Comparison of ENCODE assay signal across 21 mouse cellular contexts in genomic region chr1:98565701-98566100, GRCm38 (mm10).
A peak's percentile ranks its signal among the peaks of the same experiment; 100 is the strongest.
DNase-seq lines count a peak whose midpoint lies in the region; ATAC-seq and TF ChIP-seq lines count a peak whose summit lies in the region.
"Had no signal": no experiment of that assay in that cellular context is flagged by ENCODE, and none has a peak within 500 bp of the region (broad histone marks: within the 10 kb centered on the region; RNA-seq: fewer than 3 reads in every experiment).

No protein-coding gene starts in this region.

- H3K36me3 ChIP-seq in kidney, adult 2 months (ENCODE audit: control insufficient read depth, insufficient read depth, low read length): no peaks in the 10 kb centered on the region
- H3K36me3 ChIP-seq in forebrain, embryonic 16.5 days (ENCODE audit: control insufficient read depth, insufficient read depth): no peaks in the 10 kb centered on the region
- H3K36me3 ChIP-seq: hindbrain, embryonic 12.5 days; hindbrain, embryonic 15.5 days; kidney, embryonic 15.5 days had no signal

- H3K27me3 ChIP-seq in kidney, adult 2 months (replicated peaks; ENCODE audit: control insufficient read depth, insufficient read depth, low read length): no peaks in the 10 kb centered on the region
- H3K27me3 ChIP-seq in forebrain, embryonic 16.5 days (replicated peaks; ENCODE audit: control insufficient read depth, insufficient read depth, low read length): no peaks in the 10 kb centered on the region
- H3K27me3 ChIP-seq: hindbrain, embryonic 12.5 days; hindbrain, embryonic 15.5 days; kidney, embryonic 15.5 days had no signal

- TF ChIP-seq CTCF in kidney, adult 2 months (conservative IDR thresholded peaks at IDR 0.05; ENCODE audit: insufficient read depth, insufficient read length, low read depth, low read length): no peak
- TF ChIP-seq CTCF in brain, embryonic 14.5 days (IDR thresholded peaks at IDR 0.05; ENCODE audit: borderline replicate concordance, extremely low read depth, insufficient read depth, insufficient read length): no peak

- no peak overlapping the region for H3K4me3 ChIP-seq in kidney, adult 2 months (ENCODE audit: insufficient read depth, low read depth, low read length)
- no peak overlapping the region for H3K4me3 ChIP-seq in forebrain, embryonic 16.5 days (replicated peaks; ENCODE audit: low read length)
- H3K4me3 ChIP-seq: hindbrain, embryonic 12.5 days; hindbrain, embryonic 15.5 days; kidney, embryonic 15.5 days had no signal

- H3K9ac ChIP-seq in forebrain, embryonic 16.5 days (replicated peaks; ENCODE audit: low read depth, low read length): no peak overlapping the region
- H3K9ac ChIP-seq: hindbrain, embryonic 12.5 days; hindbrain, embryonic 15.5 days; kidney, embryonic 15.5 days had no signal

- no peak for TF ChIP-seq POLR2A in kidney, adult 2 months (IDR thresholded peaks at IDR 0.05; ENCODE audit: low read depth, low read length)
- TF ChIP-seq POLR2A in brain, embryonic 14.5 days (IDR thresholded peaks at IDR 0.05; ENCODE audit: borderline replicate concordance, extremely low read depth, insufficient read depth, insufficient read length, poor library complexity, severe bottlenecking): no peak

- H3K27ac ChIP-seq in kidney, adult 2 months (ENCODE audit: insufficient read depth, low read depth, low read length): no peak overlapping the region
- H3K27ac ChIP-seq in forebrain, embryonic 16.5 days (ENCODE audit: low read length): no peak overlapping the region
- H3K27ac ChIP-seq: hindbrain, embryonic 12.5 days; hindbrain, embryonic 15.5 days; kidney, embryonic 15.5 days had no signal

- H3K9me3 ChIP-seq in forebrain, embryonic 16.5 days (ENCODE audit: control insufficient read depth, low read length): no peaks in the 10 kb centered on the region
- H3K9me3 ChIP-seq: hindbrain, embryonic 12.5 days; hindbrain, embryonic 15.5 days; kidney, embryonic 15.5 days had no signal

- no peaks in the 10 kb centered on the region for H3K4me1 ChIP-seq in kidney, adult 2 months (ENCODE audit: control insufficient read depth, insufficient read depth, low read length)
- 0 out of 2 replicates have a peak, but pooled peaks cover 3% of the 10 kb centered on the region for H3K4me1 ChIP-seq in forebrain, embryonic 16.5 days (replicated peaks; ENCODE audit: control insufficient read depth, insufficient read depth, low read length)
- H3K4me1 ChIP-seq: hindbrain, embryonic 12.5 days; hindbrain, embryonic 15.5 days; kidney, embryonic 15.5 days had no signal

- no peak overlapping the region for H3K4me2 ChIP-seq in forebrain, embryonic 16.5 days (ENCODE audit: low read length)
- H3K4me2 ChIP-seq: heart, embryonic 11.5 days; hindbrain, embryonic 12.5 days; hindbrain, embryonic 15.5 days; kidney, embryonic 15.5 days had no signal

- peak; percentile 65 for ATAC-seq in forebrain, embryonic 16.5 days
- ATAC-seq: activated CD4-positive, CD25-positive, alpha-beta regulatory T cell, adult 4 months; CD4-positive, CD25-positive, alpha-beta regulatory T cell, adult 4 months; intestine, postnatal 0 days had no signal

- peak; percentile 67 for DNase-seq in kidney, adult 2 months
- DNase-seq in kidney, adult 18-20 months: no peak
- peak; percentile 2 for DNase-seq in brain, adult 2 months (ENCODE audit: low read depth, low spot score)
- DNase-seq in brain, embryonic 14.5 days (ENCODE audit: low read depth): peak; percentile 73
- no peak for DNase-seq in thymus, adult 18-20 months
- no peak for DNase-seq in adrenal gland, postnatal 4 days (ENCODE audit: low spot score in 2 of 2)
- DNase-seq: adrenal gland, adult 8-10 months; adrenal gland, postnatal 25 days; cerebellum, adult 11-12 months; cerebellum, adult 9-10 months; cerebellum, postnatal 14 days; gastrocnemius, postnatal 10 days; gastrocnemius, postnatal 36 days had no signal

Comparison
In these comparisons a context has a peak if more than half of its experiments do, and no peak if none do; other contexts are left out.
1. DNase-seq: peak in kidney, adult 2 months (single experiment), brain, adult 2 months (single experiment) and brain, embryonic 14.5 days (single experiment); none in kidney, adult 18-20 months (single experiment), thymus, adult 18-20 months (0 of 2) and adrenal gland, postnatal 4 days (0 of 2).